Mouse (Mus musculus): ENCODE measurements around the gene Fibp.

GRCm38 (mm10) chr19:5463791-5464562 is 3.6 kb downstream of the Fibp start:
- TF ChIP-seq E2F4 (IDR thresholded peaks at IDR 0.05; ENCODE audit: borderline replicate concordance, low read depth, low read length), result no peak
- TF ChIP-seq ZKSCAN1 (IDR thresholded peaks at IDR 0.05; ENCODE audit: low read depth, low read length), result no peak
